Comparison of ENCODE assay signal across 9 mouse cellular contexts in genomic region chr4:152107971-152108509, GRCm38 (mm10). TPM values are rescaled to one million over a fixed set of nuclear protein-coding genes. Genes with fewer than 3 reads are reported as not detected.
A peak's percentile ranks its signal among the peaks of the same experiment; 100 is the strongest.
DNase-seq lines count a peak whose midpoint lies in the region; ATAC-seq and TF ChIP-seq lines count a peak whose summit lies in the region.
"Had no signal": no experiment of that assay in that cellular context is flagged by ENCODE, and none has a peak within 500 bp of the region (broad histone marks: within the 10 kb centered on the region; RNA-seq: fewer than 3 reads in every experiment).

No protein-coding gene starts in this region.

- WGBS in heart, embryonic 14.5 days = 23% methylated on average over 30 of the region's 30 CpGs
- 4% methylated on average over 30 of the region's 30 CpGs for WGBS in cerebellum, adult 2 months
- 11% methylated on average over 30 of the region's 30 CpGs for WGBS in forebrain, postnatal 0 days
- 16% methylated on average over 30 of the region's 30 CpGs for WGBS in kidney, embryonic 15.5 days
- WGBS in liver, embryonic 12.5 days (ENCODE audit: insufficient replicate concordance) = 28% methylated on average over 30 of the region's 30 CpGs

- no peak for TF ChIP-seq POLR2A in cerebellum, adult 2 months (IDR thresholded peaks at IDR 0.05; ENCODE audit: borderline replicate concordance, insufficient read depth, low read length)
- TF ChIP-seq POLR2A in myocyte (IDR thresholded peaks at IDR 0.05; ENCODE audit: insufficient read length, low read depth) = peak; percentile 13

- H3K4me2 ChIP-seq in heart, embryonic 14.5 days (ENCODE audit: low read length) = peak overlapping the region; percentile 84
- peak overlapping the region; percentile 53 for H3K4me2 ChIP-seq in forebrain, postnatal 0 days (ENCODE audit: low read depth)
- H3K4me2 ChIP-seq in kidney, embryonic 15.5 days = peak overlapping the region; percentile 71
- peak overlapping the region; percentile 97 for H3K4me2 ChIP-seq in liver, embryonic 12.5 days
- H3K4me2 ChIP-seq in myocyte (ENCODE audit: low read depth) = no peak overlapping the region

- H3K27ac ChIP-seq in heart, embryonic 14.5 days (replicated peaks in 1 of 2; ENCODE audit: control insufficient read depth in 1 of 2, insufficient read depth in 1 of 2, low read depth in 2 of 2, low read length in 2 of 2) = peak overlapping the region in 1 of 2 experiments; percentile 57; a peak in 1 of 4 replicates
- H3K27ac ChIP-seq in cerebellum, adult 2 months (ENCODE audit: insufficient read depth, low read length) = no peak overlapping the region
- H3K27ac ChIP-seq in forebrain, postnatal 0 days (ENCODE audit: low read depth, low read length) = peak overlapping the region; percentile 35; the same call in 1 of the 2 replicates
- peak overlapping the region; percentile 98 for H3K27ac ChIP-seq in kidney, embryonic 15.5 days
- H3K27ac ChIP-seq in liver, embryonic 12.5 days = peak overlapping the region; percentile 98

- no peak for DNase-seq in heart, adult 18-20 months
- peak; percentile 26 to 43 for DNase-seq in cerebellum, adult 2 months
- peak; percentile 81 for DNase-seq in forebrain, postnatal 0 days
- DNase-seq in urinary bladder, postnatal 14 days (ENCODE audit: low spot score) = peak; percentile 90

- no peak overlapping the region for H3ac ChIP-seq in myocyte (ENCODE audit: control insufficient read depth, insufficient read length)

- ATAC-seq in heart, embryonic 14.5 days (ENCODE audit: insufficient number of reproducible peaks, insufficient read depth, low FRiP score, low read depth) = peak; percentile 80
- peak; percentile 89 for ATAC-seq in forebrain, postnatal 0 days
- peak; percentile 93 for ATAC-seq in kidney, embryonic 15.5 days (replicated peaks; ENCODE audit: low FRiP score)
- peak; percentile 90 for ATAC-seq in liver, embryonic 12.5 days

- no peaks in the 10 kb centered on the region for H3K9me3 ChIP-seq in heart, embryonic 14.5 days (ENCODE audit: control insufficient read depth, low read length)
- no peaks in the 10 kb centered on the region for H3K9me3 ChIP-seq in forebrain, postnatal 0 days (ENCODE audit: low read length)
- no peaks in the 10 kb centered on the region for H3K9me3 ChIP-seq in kidney, embryonic 15.5 days (replicated peaks)
- no peaks in the 10 kb centered on the region for H3K9me3 ChIP-seq in liver, embryonic 12.5 days (replicated peaks)

- peak overlapping the region; percentile 32 to 40 for H3K4me3 ChIP-seq in heart, embryonic 14.5 days (ENCODE audit: control insufficient read depth in 1 of 2, insufficient read depth in 1 of 2, low read depth in 1 of 2, low read length in 2 of 2)
- peak overlapping the region; percentile 43 for H3K4me3 ChIP-seq in cerebellum, adult 2 months (replicated peaks; ENCODE audit: insufficient read depth, low read depth, low read length)
- H3K4me3 ChIP-seq in forebrain, postnatal 0 days (ENCODE audit: low read depth, low read length) = peak overlapping the region; percentile 30
- H3K4me3 ChIP-seq in kidney, embryonic 15.5 days (replicated peaks) = peak overlapping the region; percentile 43
- peak overlapping the region; percentile 63 for H3K4me3 ChIP-seq in liver, embryonic 12.5 days
- H3K4me3 ChIP-seq in myocyte = no peak overlapping the region

- peaks cover 5% of the 10 kb centered on the region for H3K79me2 ChIP-seq in myocyte (ENCODE audit: control insufficient read depth, insufficient read depth)

- H3K27me3 ChIP-seq in heart, embryonic 14.5 days (ENCODE audit: control insufficient read depth, insufficient read depth, low read length) = no peaks in the 10 kb centered on the region
- no peaks in the 10 kb centered on the region for H3K27me3 ChIP-seq in cerebellum, adult 2 months (ENCODE audit: control insufficient read depth, insufficient read depth, low read length)
- no peaks in the 10 kb centered on the region for H3K27me3 ChIP-seq in forebrain, postnatal 0 days (ENCODE audit: insufficient read depth, low read length)
- H3K27me3 ChIP-seq in kidney, embryonic 15.5 days = no peaks in the 10 kb centered on the region
- peaks cover 5% of the 10 kb centered on the region; the same call in 1 of the 2 replicates for H3K27me3 ChIP-seq in liver, embryonic 12.5 days (replicated peaks)
- H3K27me3 ChIP-seq in myocyte (ENCODE audit: control insufficient read depth, insufficient read depth, insufficient read length) = no peaks in the 10 kb centered on the region

- peaks cover 3 to 11% of the 10 kb centered on the region in 2 experiments; a peak in 3 of 4 replicates for H3K4me1 ChIP-seq in heart, embryonic 14.5 days (ENCODE audit: control insufficient read depth in 2 of 2, insufficient read depth in 2 of 2, low read length in 2 of 2)
- H3K4me1 ChIP-seq in cerebellum, adult 2 months (ENCODE audit: control insufficient read depth, insufficient read depth, low read length) = peaks cover 6% of the 10 kb centered on the region
- peaks cover 13% of the 10 kb centered on the region for H3K4me1 ChIP-seq in forebrain, postnatal 0 days (ENCODE audit: insufficient read depth)
- H3K4me1 ChIP-seq in kidney, embryonic 15.5 days = peaks cover 38% of the 10 kb centered on the region
- peaks cover 59% of the 10 kb centered on the region for H3K4me1 ChIP-seq in liver, embryonic 12.5 days

- no peak for TF ChIP-seq CTCF in cerebellum, adult 2 months (IDR thresholded peaks at IDR 0.05; ENCODE audit: borderline replicate concordance, insufficient read depth, low read depth, low read length)
- no peak for TF ChIP-seq CTCF in forebrain, postnatal 0 days (IDR thresholded peaks at IDR 0.05; ENCODE audit: low read depth)

- peaks cover 94% of the 10 kb centered on the region for H3K36me3 ChIP-seq in heart, embryonic 14.5 days (ENCODE audit: control insufficient read depth, insufficient read depth, low read length)
- peaks cover 31% of the 10 kb centered on the region for H3K36me3 ChIP-seq in forebrain, postnatal 0 days (ENCODE audit: insufficient read depth)
- peaks cover 84% of the 10 kb centered on the region for H3K36me3 ChIP-seq in kidney, embryonic 15.5 days
- peaks cover 81% of the 10 kb centered on the region for H3K36me3 ChIP-seq in liver, embryonic 12.5 days
- H3K36me3 ChIP-seq in myocyte (ENCODE audit: control insufficient read depth, insufficient read depth) = peaks cover 44% of the 10 kb centered on the region

- peak overlapping the region; percentile 56; the same call in 1 of the 2 replicates for H3K9ac ChIP-seq in heart, embryonic 14.5 days (ENCODE audit: low read length)
- peak overlapping the region; percentile 39; the same call in 1 of the 2 replicates for H3K9ac ChIP-seq in forebrain, postnatal 0 days
- H3K9ac ChIP-seq in kidney, embryonic 15.5 days = peak overlapping the region; percentile 33
- H3K9ac ChIP-seq in liver, embryonic 12.5 days = peak overlapping the region; percentile 74

TF ChIP-seq in myocyte, 11 proteins besides CTCF, POLR2A, EP300 and RAD21:
- TF ChIP-seq MYOG (IDR thresholded peaks at IDR 0.05; ENCODE audit: control insufficient read depth in 1 of 3, insufficient read depth in 1 of 3, insufficient read length in 2 of 3, low read depth in 2 of 3) (peak in 1 of 3 experiments; percentile 2), MYOD1 (IDR thresholded peaks at IDR 0.05; ENCODE audit: control insufficient read depth in 1 of 3, insufficient read length in 2 of 3, low read depth in 2 of 3) (peak in 1 of 3 experiments; percentile 16), TCF12 (IDR thresholded peaks at IDR 0.05; ENCODE audit: insufficient read depth, poor library complexity, severe bottlenecking) (no peak)

RNA-seq across cellular contexts. Expression of gene Tnfrsf25, which starts 7.7 kb away (rescaled TPM):
- 0.34 and 0.43 TPM in 2 replicates for polyA plus RNA-seq in heart, embryonic 14.5 days (2014; fragmentation: Nextera tagmentation; extraction: Ambion mirVana)
- 1 to 10 TPM; 1.4 to 1.6 TPM for total RNA-seq in heart, adult 18-20 months (2021)
- polyA plus RNA-seq in cerebellum, adult 2 months (2012; rRNA removed) = 1.2 and 1.4 TPM in 2 replicates
- 1.4 TPM in 1 of 2 replicates, not detected in the other for total RNA-seq in forebrain, postnatal 0 days (2014; rRNA removed)
- 0.19 and 0.30 TPM in 2 replicates for polyA plus RNA-seq in forebrain, postnatal 0 days (2015; fragmentation: Nextera tagmentation; extraction: Ambion mirVana)
- 1.5 and 2.4 TPM in 2 replicates for polyA plus RNA-seq in kidney, embryonic 15.5 days (2015; fragmentation: Nextera tagmentation; extraction: Ambion mirVana)
- polyA plus RNA-seq in liver, embryonic 12.5 days (2016; fragmentation: Nextera tagmentation; extraction: Ambion mirVana) = 0.74 and 0.87 TPM in 2 replicates
- polyA plus RNA-seq in myocyte (2012; fragmentation: generic; extraction: Trizol) = 4.0 TPM

RNA-seq across cellular contexts. Expression of gene Plekhg5, which starts 35.7 kb away (rescaled TPM):
- polyA plus RNA-seq in heart, embryonic 14.5 days (2014; fragmentation: Nextera tagmentation; extraction: Ambion mirVana) = 8.5 and 8.6 TPM in 2 replicates
- total RNA-seq in heart, adult 18-20 months (2021) = 10 to 100 TPM; 10.9 to 15.9 TPM
- polyA plus RNA-seq in cerebellum, adult 2 months (2012; rRNA removed) = 11.1 and 11.8 TPM in 2 replicates
- 16.6 and 18.6 TPM in 2 replicates for total RNA-seq in forebrain, postnatal 0 days (2014; rRNA removed)
- 9.2 and 12.8 TPM in 2 replicates for polyA plus RNA-seq in forebrain, postnatal 0 days (2015; fragmentation: Nextera tagmentation; extraction: Ambion mirVana)
- 19.8 and 20.9 TPM in 2 replicates for polyA plus RNA-seq in kidney, embryonic 15.5 days (2015; fragmentation: Nextera tagmentation; extraction: Ambion mirVana)
- polyA plus RNA-seq in liver, embryonic 12.5 days (2016; fragmentation: Nextera tagmentation; extraction: Ambion mirVana) = 7.7 and 8.4 TPM in 2 replicates
- 65.8 TPM for polyA plus RNA-seq in myocyte (2012; fragmentation: generic; extraction: Trizol)

RNA-seq across cellular contexts. Expression of gene Espn, which starts 44.1 kb away (rescaled TPM):
- 0.63 and 0.76 TPM in 2 replicates for polyA plus RNA-seq in heart, embryonic 14.5 days (2014; fragmentation: Nextera tagmentation; extraction: Ambion mirVana)
- total RNA-seq in heart, adult 18-20 months (2021) = 1 to 10 TPM; 2.5 to 2.7 TPM
- 7.1 and 8.3 TPM in 2 replicates for polyA plus RNA-seq in cerebellum, adult 2 months (2012; rRNA removed)
- total RNA-seq in forebrain, postnatal 0 days (2014; rRNA removed) = 0.08 and 0.71 TPM in 2 replicates
- polyA plus RNA-seq in forebrain, postnatal 0 days (2015; fragmentation: Nextera tagmentation; extraction: Ambion mirVana) = 0.50 and 0.69 TPM in 2 replicates
- 25.5 and 28.1 TPM in 2 replicates for polyA plus RNA-seq in kidney, embryonic 15.5 days (2015; fragmentation: Nextera tagmentation; extraction: Ambion mirVana)
- 2.6 and 2.9 TPM in 2 replicates for polyA plus RNA-seq in liver, embryonic 12.5 days (2016; fragmentation: Nextera tagmentation; extraction: Ambion mirVana)
- polyA plus RNA-seq in myocyte (2012; fragmentation: generic; extraction: Trizol) = 0.65 TPM

RNA-seq across cellular contexts. Expression of gene Hes2, which starts 50.6 kb away (rescaled TPM):
- polyA plus RNA-seq in heart, embryonic 14.5 days (2014; fragmentation: Nextera tagmentation; extraction: Ambion mirVana) = not detected in 2 replicates
- total RNA-seq in heart, adult 18-20 months (2021) = not detected
- not detected in 2 replicates for polyA plus RNA-seq in cerebellum, adult 2 months (2012; rRNA removed)
- not detected in 2 replicates for total RNA-seq in forebrain, postnatal 0 days (2014; rRNA removed)
- not detected in 2 replicates for polyA plus RNA-seq in forebrain, postnatal 0 days (2015; fragmentation: Nextera tagmentation; extraction: Ambion mirVana)
- 0.08 and 0.17 TPM in 2 replicates for polyA plus RNA-seq in kidney, embryonic 15.5 days (2015; fragmentation: Nextera tagmentation; extraction: Ambion mirVana)
- 0.05 TPM in 1 of 2 replicates, not detected in the other for polyA plus RNA-seq in liver, embryonic 12.5 days (2016; fragmentation: Nextera tagmentation; extraction: Ambion mirVana)
- polyA plus RNA-seq in myocyte (2012; fragmentation: generic; extraction: Trizol) = not detected
- total RNA-seq: neutrophil, adult 5-6 weeks had no signal

Comparison
In these comparisons a context has a peak if more than half of its experiments do, and no peak if none do; other contexts are left out.
1. DNase-seq: peak in cerebellum, adult 2 months (2 of 2), forebrain, postnatal 0 days (single experiment) and urinary bladder, postnatal 14 days (single experiment); none in heart, adult 18-20 months (0 of 2).
2. Peak in every context shown above with its lines, with median percentiles within 50 percentile points of each other: ATAC-seq and H3K9ac ChIP-seq.